Mouse (Mus musculus) myocyte (in vitro differentiated cells): ENCODE results near the gene Kcna10. TPM values are rescaled to one million over a fixed set of nuclear protein-coding genes. Genes with fewer than 3 reads are reported as not detected.
A peak's percentile ranks its signal among the peaks of the same experiment; 100 is the strongest.

Experiments
- H3K27me3 ChIP-seq: one replicate; pipeline ENCODE4 v1.6.1; 2011; ENCODE audit not compliant: control insufficient read depth, insufficient read depth, insufficient read length
- H3K36me3 ChIP-seq: one replicate; pipeline ENCODE4 v1.6.1; 2011; ENCODE audit not compliant: control insufficient read depth, insufficient read depth
- H3K4me2 ChIP-seq: one replicate; pipeline ENCODE4 v1.6.1; 2011; ENCODE audit warnings: low read depth, control low read depth
- H3K4me3 ChIP-seq: one replicate; pipeline ENCODE4 v1.5.1; 2011; ENCODE audit warnings: mild to moderate bottlenecking, control low read depth, moderate library complexity
- H3K79me2 ChIP-seq: one replicate; pipeline ENCODE4 v1.6.1; 2011; ENCODE audit not compliant: control insufficient read depth, insufficient read depth
- H3ac ChIP-seq: one replicate; pipeline ENCODE4 v1.6.1; 2011; ENCODE audit not compliant: control insufficient read depth, insufficient read length
- CEBPB ChIP-seq: IDR thresholded peaks from 2 replicates; pipeline ENCODE4 v1.6.1; 2011; ENCODE audit warnings: mild to moderate bottlenecking, moderate library complexity; ENCODE audit not compliant: poor library complexity, insufficient read depth, severe bottlenecking
- E2F4 ChIP-seq: IDR thresholded peaks from one replicate; pipeline ENCODE4 v1.6.1; 2011; ENCODE audit warnings: mild to moderate bottlenecking, control low read depth, moderate library complexity; ENCODE audit not compliant: insufficient read depth
- MAX ChIP-seq: IDR thresholded peaks from one replicate; pipeline ENCODE4 v1.6.1; 2011; ENCODE audit warnings: low read depth, mild to moderate bottlenecking, control low read depth
- MYOD1 ChIP-seq, 3 experiments: IDR thresholded peaks; one replicate each; pipeline ENCODE4 v1.6.1; 2011; ENCODE audit warnings: control low read depth in 2 of 3, low read depth in 2 of 3, mild to moderate bottlenecking in 2 of 3, moderate library complexity in 1 of 3; ENCODE audit not compliant: insufficient read length in 2 of 3, control insufficient read depth in 1 of 3
- MYOG ChIP-seq, 3 experiments: IDR thresholded peaks; one replicate each; pipeline ENCODE4 v1.6.1; 2011; ENCODE audit warnings: control low read depth in 2 of 3, low read depth in 2 of 3, mild to moderate bottlenecking in 2 of 3; ENCODE audit not compliant: insufficient read length in 2 of 3, control insufficient read depth in 1 of 3, insufficient read depth in 1 of 3
- POLR2A ChIP-seq: IDR thresholded peaks from one replicate; pipeline ENCODE4 v1.6.1; 2011; ENCODE audit warnings: low read depth, mild to moderate bottlenecking, control low read depth, moderate library complexity; ENCODE audit not compliant: insufficient read length
- POLR2AphosphoS2 ChIP-seq: IDR thresholded peaks from one replicate; pipeline ENCODE4 v1.6.1; 2011; ENCODE audit warnings: low read depth, control low read depth; ENCODE audit not compliant: insufficient read length
- REST ChIP-seq: IDR thresholded peaks from one replicate; pipeline ENCODE4 v1.6.1; 2011; ENCODE audit warnings: mild to moderate bottlenecking, control low read depth, moderate library complexity; ENCODE audit not compliant: insufficient read depth, insufficient read length
- SRF ChIP-seq: IDR thresholded peaks from one replicate; pipeline ENCODE4 v1.6.1; 2011; ENCODE audit warnings: low read depth; ENCODE audit not compliant: control insufficient read depth, insufficient read length
- TCF12 ChIP-seq: IDR thresholded peaks from one replicate; pipeline ENCODE4 v1.6.1; 2011; ENCODE audit warnings: mild to moderate bottlenecking, control low read depth; ENCODE audit not compliant: poor library complexity, insufficient read depth, severe bottlenecking
- TCF3 ChIP-seq: IDR thresholded peaks from one replicate; pipeline ENCODE4 v1.6.1; 2011; ENCODE audit warnings: low read depth, control low read depth; ENCODE audit not compliant: insufficient read length
- USF1 ChIP-seq: IDR thresholded peaks from one replicate; pipeline ENCODE4 v1.6.1; 2011; ENCODE audit warnings: low read depth, mild to moderate bottlenecking, control low read depth, moderate library complexity
- polyA plus RNA-seq: library from polyadenylated mRNA; unstranded; fragments of >200 nt; fragmentation: generic; extraction: Trizol; gene quantifications from one replicate; pipeline ENCODE4 v1.2.1, GENCODE M21; 2012; ENCODE audit warnings: missing spikeins

The Kcna10 gene
- polyA plus RNA-seq, 1 experiment, result not detected

- peak overlapping the region; percentile 57 for H3K4me2 ChIP-seq
Observed at GRCm38 (mm10) chr3:107233351-107233813, 50.5 kb downstream of the Kcna10 start.

GRCm38 (mm10) chr3:107233945-107234344, 51.1 kb downstream of the Kcna10 start:
- no peak overlapping the region for H3K4me2 ChIP-seq
- TF ChIP-seq POLR2AphosphoS2 (no peak), E2F4 (no peak), MYOD1 (IDR thresholded peaks at IDR 0.05; ENCODE audit: control insufficient read depth in 1 of 3, insufficient read length in 2 of 3, low read depth in 2 of 3) (no peak), SRF (no peak), POLR2A (no peak), REST (no peak), CEBPB (no peak), TCF12 (no peak), MAX (no peak), MYOG (IDR thresholded peaks at IDR 0.05; ENCODE audit: control insufficient read depth in 1 of 3, insufficient read depth in 1 of 3, insufficient read length in 2 of 3, low read depth in 2 of 3) (no peak), USF1 (no peak), TCF3 (no peak)
- H3ac ChIP-seq, result no peak overlapping the region
- H3K79me2 ChIP-seq, result no peaks in the 10 kb centered on the region
- no peaks in the 10 kb centered on the region for H3K36me3 ChIP-seq
- H3K27me3 ChIP-seq, result no peaks in the 10 kb centered on the region
- no peak overlapping the region for H3K4me3 ChIP-seq

More at GRCm38 (mm10) chr3:107233351-107233813, 50.5 kb downstream of the Kcna10 start:
- no peak overlapping the region for H3K4me3 ChIP-seq
- H3ac ChIP-seq, result no peak overlapping the region
- H3K36me3 ChIP-seq, result no peaks in the 10 kb centered on the region
- no peaks in the 10 kb centered on the region for H3K27me3 ChIP-seq
- no peaks in the 10 kb centered on the region for H3K79me2 ChIP-seq
- TF ChIP-seq TCF12, result no peak
- no peak for TF ChIP-seq USF1
- no peak for TF ChIP-seq MYOD1 (IDR thresholded peaks at IDR 0.05; ENCODE audit: control insufficient read depth in 1 of 3, insufficient read length in 2 of 3, low read depth in 2 of 3)
- no peak for TF ChIP-seq CEBPB
- no peak for TF ChIP-seq POLR2AphosphoS2
- no peak for TF ChIP-seq MYOG (IDR thresholded peaks at IDR 0.05; ENCODE audit: control insufficient read depth in 1 of 3, insufficient read depth in 1 of 3, insufficient read length in 2 of 3, low read depth in 2 of 3)

GRCm38 (mm10) chr3:107238051-107238450, 55.2 kb downstream of the Kcna10 start:
- no peak overlapping the region for H3ac ChIP-seq
- H3K36me3 ChIP-seq, result no peaks in the 10 kb centered on the region
- H3K4me3 ChIP-seq, result no peak overlapping the region
- TF ChIP-seq MYOG (IDR thresholded peaks at IDR 0.05; ENCODE audit: control insufficient read depth in 1 of 3, insufficient read depth in 1 of 3, insufficient read length in 2 of 3, low read depth in 2 of 3) (no peak), REST (no peak), TCF12 (no peak), TCF3 (no peak), POLR2AphosphoS2 (no peak), SRF (no peak), MYOD1 (IDR thresholded peaks at IDR 0.05; ENCODE audit: control insufficient read depth in 1 of 3, insufficient read length in 2 of 3, low read depth in 2 of 3) (no peak), CEBPB (no peak), POLR2A (no peak), USF1 (no peak), MAX (no peak), E2F4 (no peak)
- H3K79me2 ChIP-seq, result no peaks in the 10 kb centered on the region
- H3K4me2 ChIP-seq, result no peak overlapping the region
- H3K27me3 ChIP-seq, result no peaks in the 10 kb centered on the region

GRCm38 (mm10) chr3:107238471-107238980, 55.7 kb downstream of the Kcna10 start:
- no peak overlapping the region for H3K4me3 ChIP-seq
- H3ac ChIP-seq, result no peak overlapping the region
- no peak overlapping the region for H3K4me2 ChIP-seq
- TF ChIP-seq CEBPB (no peak), POLR2A (no peak), TCF3 (no peak), POLR2AphosphoS2 (no peak), MAX (no peak), MYOD1 (IDR thresholded peaks at IDR 0.05; ENCODE audit: control insufficient read depth in 1 of 3, insufficient read length in 2 of 3, low read depth in 2 of 3) (no peak), MYOG (IDR thresholded peaks at IDR 0.05; ENCODE audit: control insufficient read depth in 1 of 3, insufficient read depth in 1 of 3, insufficient read length in 2 of 3, low read depth in 2 of 3) (no peak), USF1 (no peak)
- no peaks in the 10 kb centered on the region for H3K27me3 ChIP-seq
- no peaks in the 10 kb centered on the region for H3K36me3 ChIP-seq
- no peaks in the 10 kb centered on the region for H3K79me2 ChIP-seq

- Histone ChIP-seq H3ac (no peak within 1 kb of the TSS), H3K4me2 (no peak within 1 kb of the TSS), H3K4me3 (no peak within 1 kb of the TSS), H3K36me3 (no peaks in the 10 kb centered on the region), H3K27me3 (no peaks in the 10 kb centered on the region), H3K79me2 (no peaks in the 10 kb centered on the region)
- TF ChIP-seq POLR2AphosphoS2, result no peak
- TF ChIP-seq POLR2A, result no peak
- no peak for TF ChIP-seq SRF
- TF ChIP-seq TCF12, result no peak
- TF ChIP-seq CEBPB, result no peak
- TF ChIP-seq MAX, result no peak
- no peak for TF ChIP-seq TCF3
- no peak for TF ChIP-seq E2F4
Observed at GRCm38 (mm10) chr3:107239607-107240006, 56.8 kb downstream of the Kcna10 start, which contains the start of gene Prok1. Prok1 (minus strand) TSS chr3:107239707.
